Mouse (Mus musculus): ENCODE results near the gene Fez1. TPM values are rescaled to one million over a fixed set of nuclear protein-coding genes. Genes with fewer than 3 reads are reported as not detected.

Gene Fez1
- polyA plus RNA-seq, 1 experiment from 2014 or later: 2.3 TPM

DNA sequence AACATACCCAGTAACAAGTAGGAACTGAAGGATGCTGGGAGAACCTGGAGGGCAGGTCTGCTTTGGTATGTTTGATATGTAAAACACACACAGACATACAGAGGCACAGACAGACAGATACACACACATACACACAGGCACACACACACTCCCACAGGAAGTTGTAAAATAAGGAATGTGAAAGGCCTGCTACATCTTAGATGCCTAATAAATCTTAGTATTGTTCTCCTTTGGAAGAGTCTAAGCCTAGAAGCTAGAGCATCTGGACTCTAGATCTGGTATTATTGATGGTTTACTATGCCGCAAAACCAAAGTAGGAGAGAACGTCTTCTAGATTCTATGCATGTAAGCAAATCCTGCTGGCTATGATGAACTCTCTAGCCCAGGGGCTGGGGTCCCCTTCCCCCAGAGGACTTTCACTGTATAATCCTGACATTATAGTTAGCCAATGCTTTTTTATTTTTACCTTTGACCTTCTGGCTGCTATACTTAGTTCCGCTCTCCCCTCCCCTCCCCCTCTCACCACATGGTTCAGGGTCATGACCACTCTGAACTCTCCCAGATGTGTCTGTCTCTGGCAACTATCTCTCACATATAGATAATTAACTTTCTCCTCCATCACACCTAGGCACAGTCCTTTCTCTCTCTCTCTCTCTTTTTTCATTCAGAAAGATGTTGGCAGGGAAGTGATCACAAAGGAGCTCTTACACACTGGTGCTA lies 16.2 kb upstream of the Fez1 start:
- no peaks in the 10 kb centered on the region for H3K27me3 ChIP-seq (replicated peaks)
- no peaks in the 10 kb centered on the region for H3K9me3 ChIP-seq
- H3K36me3 ChIP-seq: no peaks in the 10 kb centered on the region
- WGBS: 88% methylated on average over 3 of the region's 3 CpGs
- no peak overlapping the region for H3K4me3 ChIP-seq
- H3K4me2 ChIP-seq: no peak overlapping the region
- H3K4me1 ChIP-seq: no peaks in the 10 kb centered on the region
- no peak for ATAC-seq (ENCODE audit: extremely low read depth, insufficient number of reproducible peaks, low FRiP score, low TSS enrichment)
- no peak overlapping the region for H3K27ac ChIP-seq (replicated peaks)
- no peak overlapping the region for H3K9ac ChIP-seq

GRCm38 (mm10) chr9:36808126-36808785 lies 13.4 kb upstream of the Fez1 start:
- H3K27ac ChIP-seq (replicated peaks): no peak overlapping the region
- no peak overlapping the region for H3K4me2 ChIP-seq
- H3K4me3 ChIP-seq: no peak overlapping the region
- H3K36me3 ChIP-seq: no peaks in the 10 kb centered on the region
- no peak overlapping the region for H3K9ac ChIP-seq
- no peaks in the 10 kb centered on the region for H3K27me3 ChIP-seq (replicated peaks)
- ATAC-seq (ENCODE audit: extremely low read depth, insufficient number of reproducible peaks, low FRiP score, low TSS enrichment): no peak
- no peaks in the 10 kb centered on the region for H3K4me1 ChIP-seq
- WGBS: 75% methylated on average over 5 of the region's 5 CpGs
- H3K9me3 ChIP-seq: no peaks in the 10 kb centered on the region

GRCm38 (mm10) chr9:36814486-36814885 lies 7.2 kb upstream of the Fez1 start:
- Histone ChIP-seq H3K27me3 (replicated peaks) (no peaks in the 10 kb centered on the region), H3K9ac (no peak overlapping the region), H3K4me2 (no peak overlapping the region), H3K9me3 (no peaks in the 10 kb centered on the region), H3K36me3 (no peaks in the 10 kb centered on the region), H3K4me1 (no peaks in the 10 kb centered on the region), H3K27ac (replicated peaks) (no peak overlapping the region), H3K4me3 (no peak overlapping the region)
- no peak for ATAC-seq (ENCODE audit: extremely low read depth, insufficient number of reproducible peaks, low FRiP score, low TSS enrichment)
- 65% methylated on average over 3 of the region's 3 CpGs for WGBS

DNA sequence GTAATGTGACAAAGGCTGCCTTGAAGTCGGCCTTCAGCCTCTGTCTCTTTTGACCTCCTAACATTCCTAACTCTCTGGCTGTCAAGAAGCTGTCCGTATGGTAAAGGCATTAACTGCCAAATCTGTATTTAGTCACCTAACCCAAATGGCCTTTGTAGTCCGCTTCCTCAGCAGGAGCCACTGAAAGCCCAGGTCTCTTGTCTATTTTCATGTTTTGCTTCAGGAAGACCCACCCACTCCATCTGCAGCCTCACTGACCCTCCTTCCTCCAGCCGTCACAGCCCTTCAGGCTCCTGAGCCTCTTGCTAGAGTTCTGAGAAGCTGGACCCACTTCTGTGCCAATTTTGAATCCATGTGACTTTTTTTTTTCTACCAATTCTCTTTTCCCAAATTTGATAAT lies 2.8 kb upstream of the Fez1 start:
- WGBS: 53% methylated on average over 4 of the region's 4 CpGs
- H3K9me3 ChIP-seq: no peaks in the 10 kb centered on the region
- H3K4me2 ChIP-seq: no peak overlapping the region
- no peak overlapping the region for H3K4me3 ChIP-seq
- no peak for ATAC-seq (ENCODE audit: extremely low read depth, insufficient number of reproducible peaks, low FRiP score, low TSS enrichment)
- H3K4me1 ChIP-seq: 0 out of 2 replicates have a peak, but pooled peaks cover 8% of the 10 kb centered on the region
- H3K27me3 ChIP-seq (replicated peaks): no peaks in the 10 kb centered on the region
- no peak overlapping the region for H3K9ac ChIP-seq
- H3K36me3 ChIP-seq: no peaks in the 10 kb centered on the region
- no peak overlapping the region for H3K27ac ChIP-seq (replicated peaks)

- Histone ChIP-seq H3K36me3 (no peaks in the 10 kb centered on the region), H3K4me3 (no peak overlapping the region), H3K4me2 (peak overlapping the region; percentile 33), H3K27me3 (replicated peaks) (no peaks in the 10 kb centered on the region), H3K27ac (replicated peaks) (no peak overlapping the region), H3K9ac (no peak overlapping the region), H3K9me3 (no peaks in the 10 kb centered on the region), H3K4me1 (0 out of 2 replicates have a peak, but pooled peaks cover 8% of the 10 kb centered on the region)
- no peak for ATAC-seq (ENCODE audit: extremely low read depth, insufficient number of reproducible peaks, low FRiP score, low TSS enrichment)
- WGBS: 49% methylated on average over 9 of the region's 9 CpGs
These were observed 558 bp upstream of the Fez1 start for GRCm38 (mm10) chr9:36820969-36821643.

- WGBS: 54% methylated on average over 2 of the region's 2 CpGs
- ATAC-seq (ENCODE audit: extremely low read depth, insufficient number of reproducible peaks, low FRiP score, low TSS enrichment): no peak
- Histone ChIP-seq H3K27me3 (replicated peaks) (no peaks in the 10 kb centered on the region), H3K4me3 (no peak overlapping the region), H3K4me1 (0 out of 2 replicates have a peak, but pooled peaks cover 8% of the 10 kb centered on the region), H3K36me3 (no peaks in the 10 kb centered on the region), H3K9ac (no peak overlapping the region), H3K9me3 (no peaks in the 10 kb centered on the region), H3K27ac (replicated peaks) (no peak overlapping the region), H3K4me2 (peak overlapping the region; percentile 33)
These were observed 360 bp downstream of the Fez1 start for GRCm38 (mm10) chr9:36822024-36822423.

DNA sequence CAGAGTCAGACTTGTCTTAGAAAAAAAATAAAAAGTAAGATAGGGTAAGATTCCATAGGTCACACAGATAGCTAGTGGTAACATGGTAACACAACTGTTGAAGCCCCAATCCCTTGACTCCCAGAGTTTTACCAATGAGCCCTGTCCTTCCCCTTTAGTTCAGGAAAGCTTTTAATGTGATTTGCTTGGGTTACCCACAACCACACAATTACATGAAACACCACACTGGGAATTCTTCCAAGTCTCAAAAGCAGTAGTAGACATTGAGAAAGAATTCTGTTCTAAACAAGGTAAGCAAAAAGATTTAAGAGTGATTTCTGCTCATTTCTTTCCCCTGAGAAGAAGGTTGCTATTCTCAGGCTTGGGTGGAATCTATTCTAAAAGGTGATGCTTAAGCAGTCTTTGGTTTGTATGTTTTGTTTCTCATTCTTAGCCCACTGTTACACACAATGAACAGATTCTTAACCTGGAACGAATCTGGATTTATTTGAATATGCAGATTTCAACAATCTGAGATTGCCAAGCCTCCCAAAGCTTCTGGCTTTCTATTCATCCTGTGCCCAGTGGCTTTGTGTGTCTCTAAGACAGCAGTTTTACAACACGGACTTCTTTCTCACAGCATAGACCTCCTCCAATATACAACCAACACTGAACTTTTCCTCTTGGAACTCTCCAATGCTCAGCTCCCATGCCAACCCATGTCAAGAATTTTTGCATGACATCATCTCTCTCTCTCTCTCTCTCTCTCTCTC lies 5.1 kb downstream of the Fez1 start:
- WGBS: 40% methylated on average over 2 of the region's 2 CpGs

DNA sequence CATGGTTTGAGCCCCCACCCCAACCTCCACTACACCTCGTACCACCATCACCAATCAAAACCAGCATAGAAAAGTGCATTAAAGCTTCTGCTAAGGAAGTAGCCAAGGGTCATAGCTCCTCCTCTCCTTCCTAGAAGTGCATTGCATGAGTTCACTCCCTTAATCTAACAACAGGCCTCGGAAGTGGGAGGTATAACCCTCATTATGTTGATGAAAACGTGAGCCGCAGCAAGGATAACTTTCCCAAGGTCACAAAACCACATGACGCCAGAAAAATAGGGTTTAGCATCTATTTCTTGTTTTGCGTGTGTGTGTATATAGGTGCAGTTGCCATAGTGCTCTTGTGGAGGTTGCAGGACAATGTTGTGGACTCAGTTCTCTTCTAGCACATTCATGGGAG lies 9.7 kb downstream of the Fez1 start:
- Histone ChIP-seq H3K36me3 (no peaks in the 10 kb centered on the region), H3K9ac (no peak overlapping the region), H3K4me2 (no peak overlapping the region), H3K9me3 (no peaks in the 10 kb centered on the region), H3K4me1 (peaks cover 9% of the 10 kb centered on the region), H3K27me3 (replicated peaks) (peaks cover 30% of the 10 kb centered on the region), H3K27ac (replicated peaks) (no peak overlapping the region), H3K4me3 (no peak overlapping the region)
- no peak for ATAC-seq (ENCODE audit: extremely low read depth, insufficient number of reproducible peaks, low FRiP score, low TSS enrichment)
- WGBS: 71% methylated on average over 6 of the region's 6 CpGs

More for the DNA sequence above, 5.1 kb downstream of the Fez1 start:
- Histone ChIP-seq H3K4me3 (no peak overlapping the region), H3K27me3 (replicated peaks) (peaks cover 6% of the 10 kb centered on the region), H3K9ac (no peak overlapping the region), H3K4me1 (0 out of 2 replicates have a peak, but pooled peaks cover 2% of the 10 kb centered on the region), H3K36me3 (no peaks in the 10 kb centered on the region), H3K4me2 (no peak overlapping the region), H3K27ac (replicated peaks) (no peak overlapping the region), H3K9me3 (no peaks in the 10 kb centered on the region)
- ATAC-seq (ENCODE audit: extremely low read depth, insufficient number of reproducible peaks, low FRiP score, low TSS enrichment): no peak

GRCm38 (mm10) chr9:36832529-36832928 lies 10.9 kb downstream of the Fez1 start:
- peak overlapping the region; percentile 87 for H3K4me2 ChIP-seq
- H3K9ac ChIP-seq: peak overlapping the region; percentile 73
- peak overlapping the region; percentile 58 for H3K4me3 ChIP-seq
- no peaks in the 10 kb centered on the region for H3K9me3 ChIP-seq
- peaks cover 9% of the 10 kb centered on the region for H3K4me1 ChIP-seq
- no peak overlapping the region for H3K27ac ChIP-seq (replicated peaks)
- no peaks in the 10 kb centered on the region for H3K36me3 ChIP-seq
- no peak for ATAC-seq (ENCODE audit: extremely low read depth, insufficient number of reproducible peaks, low FRiP score, low TSS enrichment)
- H3K27me3 ChIP-seq (replicated peaks): peaks cover 30% of the 10 kb centered on the region
- under 1% methylated on average over 32 of the region's 32 CpGs for WGBS

DNA sequence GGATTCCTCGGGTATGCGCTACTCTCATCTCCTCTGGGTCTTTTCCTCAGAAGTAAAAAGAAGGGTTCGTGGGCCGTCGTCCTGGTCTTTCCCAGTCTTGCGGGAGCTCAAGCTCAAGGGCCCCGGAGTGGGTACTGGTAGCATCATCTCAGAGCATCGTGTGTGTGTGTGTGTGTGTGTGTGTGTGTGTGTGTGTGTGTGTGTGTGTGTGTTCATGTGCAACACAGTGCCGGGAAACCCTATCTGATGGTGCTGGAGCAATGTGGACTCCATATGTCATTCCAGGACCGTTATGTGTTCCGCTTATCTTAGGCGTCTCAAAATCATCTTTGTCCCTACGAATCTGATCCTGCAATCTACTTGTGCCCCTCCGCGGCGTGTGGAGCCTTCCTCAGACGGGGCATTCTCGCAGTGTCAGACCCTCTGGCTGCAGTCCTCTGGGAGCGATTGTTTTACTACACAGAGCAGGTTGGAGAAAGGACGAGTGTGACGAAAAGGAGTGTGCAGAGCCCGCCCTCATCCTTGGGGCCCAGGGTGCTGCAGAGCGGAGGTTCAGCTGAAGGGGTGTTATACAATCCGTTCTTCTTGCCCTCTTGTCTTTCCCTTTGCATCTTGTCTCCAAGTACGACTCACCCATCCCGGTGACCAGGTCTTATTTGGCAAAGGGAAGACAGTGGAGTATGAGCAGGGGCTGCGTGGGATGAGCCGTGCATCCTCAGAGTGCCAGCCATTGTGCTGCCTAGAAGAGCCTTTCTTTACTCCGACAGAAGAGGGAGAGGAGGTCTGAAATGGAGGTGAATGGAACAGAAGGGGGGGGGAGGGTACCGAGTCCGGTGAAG lies 11.6 kb downstream of the Fez1 start:
- WGBS: 5% methylated on average over 31 of the region's 31 CpGs
- Histone ChIP-seq H3K4me3 (peak overlapping the region; percentile 58), H3K9ac (peak overlapping the region; percentile 73), H3K4me2 (peak overlapping the region; percentile 87), H3K36me3 (no peaks in the 10 kb centered on the region), H3K27ac (replicated peaks) (no peak overlapping the region), H3K4me1 (peaks cover 9% of the 10 kb centered on the region), H3K27me3 (replicated peaks) (peaks cover 30% of the 10 kb centered on the region), H3K9me3 (no peaks in the 10 kb centered on the region)
- no peak for ATAC-seq (ENCODE audit: extremely low read depth, insufficient number of reproducible peaks, low FRiP score, low TSS enrichment)

Data from heart, embryonic 13.5 days (tissue).